9 mouse cellular contexts compared by ENCODE assay signal in genomic region chr8:123753604-123754375, GRCm38 (mm10). TPM values are rescaled to one million over a fixed set of nuclear protein-coding genes. Genes with fewer than 3 reads are reported as not detected.
DNase-seq lines count a peak whose midpoint lies in the region; ATAC-seq lines count a peak whose summit lies in the region.
"Had no signal": no experiment of that assay in that cellular context is flagged by ENCODE, and none has a peak within 500 bp of the region (broad histone marks: within the 10 kb centered on the region; RNA-seq: fewer than 3 reads in every experiment).

No protein-coding gene starts in this region.

- H3K4me1 ChIP-seq in heart, embryonic 11.5 days (ENCODE audit: control insufficient read depth, insufficient read depth, low read length) = peaks cover 34% of the 10 kb centered on the region
- peaks cover 23% of the 10 kb centered on the region for H3K4me1 ChIP-seq in midbrain, embryonic 13.5 days (replicated peaks)

- H3K4me2 ChIP-seq in heart, embryonic 11.5 days = peak overlapping the region; percentile 2
- H3K4me2 ChIP-seq in midbrain, embryonic 13.5 days (replicated peaks) = peak overlapping the region; percentile 46

- H3K36me3 ChIP-seq in heart, embryonic 11.5 days (ENCODE audit: control insufficient read depth, insufficient read depth, low read length) = no peaks in the 10 kb centered on the region
- H3K36me3 ChIP-seq in midbrain, embryonic 13.5 days = no peaks in the 10 kb centered on the region

- H3K9me3 ChIP-seq in heart, embryonic 11.5 days (replicated peaks; ENCODE audit: control insufficient read depth, low read length) = no peaks in the 10 kb centered on the region
- no peaks in the 10 kb centered on the region for H3K9me3 ChIP-seq in midbrain, embryonic 13.5 days

- H3K9ac ChIP-seq in heart, embryonic 11.5 days (ENCODE audit: low read depth, low read length) = no peak overlapping the region
- peak overlapping the region; percentile 11; the same call in 1 of the 2 replicates for H3K9ac ChIP-seq in midbrain, embryonic 13.5 days (replicated peaks)

- ATAC-seq in heart, embryonic 11.5 days (replicated peaks; ENCODE audit: insufficient number of reproducible peaks, low FRiP score, low TSS enrichment) = no peak
- peak; percentile 48 for ATAC-seq in granulocyte monocyte progenitor cell, adult 5-6 weeks (replicated peaks; ENCODE audit: poor library complexity, severe bottlenecking)
- peak; percentile 63 for ATAC-seq in midbrain, embryonic 13.5 days

- WGBS in heart, embryonic 11.5 days (ENCODE audit: insufficient replicate concordance) = 14% methylated on average over 18 of the region's 18 CpGs
- 5% methylated on average over 18 of the region's 18 CpGs for WGBS in midbrain, embryonic 13.5 days

- H3K4me3 ChIP-seq in heart, embryonic 11.5 days (ENCODE audit: low read depth, low read length) = no peak overlapping the region
- peak overlapping the region; percentile 11; the same call in 1 of the 2 replicates for H3K4me3 ChIP-seq in midbrain, embryonic 13.5 days (replicated peaks)

- no peak for DNase-seq in heart, adult 18-20 months
- peak; percentile 77 for DNase-seq in ES-CJ7 (ENCODE audit: low read depth, low spot score)
- DNase-seq in cerebellum, adult 11-12 months = no peak
- no peak for DNase-seq in layer of hippocampus, adult 8-10 months (ENCODE audit: low spot score in 2 of 2)
- no peak for DNase-seq in thymus, postnatal 10 days (ENCODE audit: low spot score in 2 of 2)
- DNase-seq: cerebellum, postnatal 36 days had no signal

- peak overlapping the region; percentile 58 for H3K27ac ChIP-seq in heart, embryonic 11.5 days (ENCODE audit: low read depth, low read length)
- H3K27ac ChIP-seq in midbrain, embryonic 13.5 days = peak overlapping the region; percentile 69

- H3K27me3 ChIP-seq in heart, embryonic 11.5 days (ENCODE audit: control insufficient read depth, insufficient read depth, low read length) = no peaks in the 10 kb centered on the region
- 0 out of 2 replicates have a peak, but pooled peaks cover 2% of the 10 kb centered on the region for H3K27me3 ChIP-seq in midbrain, embryonic 13.5 days

RNA-seq across cellular contexts. Expression of gene Rab4a, which starts 52.0 kb away (rescaled TPM):
- polyA plus RNA-seq in heart, embryonic 11.5 days (2014; fragmentation: Nextera tagmentation; extraction: Ambion mirVana) = 55.0 and 58.7 TPM in 2 replicates
- total RNA-seq in heart, adult 18-20 months (2021) = 1 to 10 TPM; 8.6 to 8.9 TPM
- 6.2 TPM in 1 of 2 replicates, not detected in the other for total RNA-seq in granulocyte monocyte progenitor cell, adult 5-6 weeks (2014; fragmentation: Nextera tagmentation)
- 0.21 and 0.43 TPM in 2 replicates for total RNA-seq in granulocyte monocyte progenitor cell, adult 5-6 weeks (2017)
- polyA plus RNA-seq in midbrain, embryonic 13.5 days (2015; fragmentation: Nextera tagmentation; extraction: Ambion mirVana) = 64.0 and 65.7 TPM in 2 replicates
- total RNA-seq in layer of hippocampus, adult 8-10 months (2022) = 10 to 100 TPM; 42.9 to 44.6 (median 43.4) TPM

Comparison
In these comparisons a context has a peak if more than half of its experiments do, and no peak if none do; other contexts are left out.
1. RNA of gene Rab4a, which starts 52.0 kb away (total RNA-seq): 42.9 to 44.6 TPM in layer of hippocampus, adult 8-10 months; 8.6 to 8.9 TPM in heart, adult 18-20 months and 0.21 to 6.2 TPM in granulocyte monocyte progenitor cell, adult 5-6 weeks; every median in the first group is over 4 times any median in the second.